Mouse (Mus musculus): ENCODE measurements at regions not wholly inside any gene's neighbourhood (a gene's known extent, or its start where the extent isn't known, plus 50 kb on each side); places are given as distances from the start of the nearest gene placed in this dataset.

DNA sequence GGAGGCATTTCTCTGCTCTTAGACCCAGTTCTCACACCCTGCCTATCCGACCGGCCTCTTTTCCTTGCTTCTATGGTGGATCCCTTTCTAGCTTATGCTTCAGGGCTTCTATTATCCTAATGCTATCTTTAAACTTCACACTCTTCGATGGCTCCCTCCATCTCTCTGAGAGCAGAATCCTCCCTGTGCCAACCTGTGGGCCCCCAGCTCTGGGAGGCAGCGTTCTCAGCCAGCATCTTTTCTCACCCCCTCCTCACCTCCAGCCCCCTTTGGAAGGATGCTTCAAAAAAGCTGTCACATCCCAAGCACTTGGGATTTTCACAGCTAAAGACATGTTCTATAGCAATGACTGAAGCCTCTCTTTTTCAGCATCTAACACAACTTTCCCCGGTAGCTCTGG lies 626.8 kb upstream of the 3110018I06Rik start:
- in situ Hi-C loops (cut with MboI, MseI) = no loop called here

DNA sequence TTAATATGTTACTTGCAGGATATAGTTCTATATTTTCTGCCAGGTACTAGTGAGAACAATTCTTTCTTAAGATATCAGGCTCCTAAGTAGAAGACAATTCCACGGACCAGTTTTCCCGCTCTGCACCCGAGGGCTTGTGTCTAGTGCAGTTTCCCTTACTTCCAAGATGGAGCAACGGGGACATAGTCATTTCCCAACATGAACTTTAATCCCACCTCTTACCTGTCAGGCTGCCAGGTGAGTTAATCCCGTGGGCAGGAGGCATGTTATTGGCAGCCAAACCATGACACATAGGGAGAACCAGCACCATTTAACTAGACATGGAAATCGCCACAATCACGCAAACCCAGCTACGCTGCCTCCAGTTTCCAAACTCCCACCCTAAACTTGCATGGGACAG lies 624.4 kb upstream of the 3110018I06Rik start:
- in situ Hi-C loops (cut with MboI, MseI) = no loop called here

DNA sequence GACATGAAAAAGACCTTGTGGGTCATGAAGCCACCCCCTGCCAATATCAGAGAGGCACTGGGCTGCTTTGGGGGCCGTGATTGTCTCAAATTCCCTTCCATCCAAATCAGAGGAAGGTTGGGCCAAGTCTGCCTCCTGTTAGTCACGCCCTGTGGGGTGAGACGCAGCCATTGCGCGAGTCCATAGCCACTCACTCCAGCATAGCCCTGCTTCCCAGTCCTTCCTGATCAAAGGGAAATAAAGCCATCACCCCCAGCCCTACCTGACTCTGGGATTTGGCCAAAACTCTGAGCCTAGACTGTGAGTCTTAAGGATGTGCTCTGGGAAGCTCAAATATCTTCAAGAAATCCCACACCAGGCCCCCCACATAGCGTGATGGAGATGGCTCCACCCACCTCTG lies 620.4 kb upstream of the 3110018I06Rik start:
- in situ Hi-C loops (cut with MboI, MseI) = no loop called here

DNA sequence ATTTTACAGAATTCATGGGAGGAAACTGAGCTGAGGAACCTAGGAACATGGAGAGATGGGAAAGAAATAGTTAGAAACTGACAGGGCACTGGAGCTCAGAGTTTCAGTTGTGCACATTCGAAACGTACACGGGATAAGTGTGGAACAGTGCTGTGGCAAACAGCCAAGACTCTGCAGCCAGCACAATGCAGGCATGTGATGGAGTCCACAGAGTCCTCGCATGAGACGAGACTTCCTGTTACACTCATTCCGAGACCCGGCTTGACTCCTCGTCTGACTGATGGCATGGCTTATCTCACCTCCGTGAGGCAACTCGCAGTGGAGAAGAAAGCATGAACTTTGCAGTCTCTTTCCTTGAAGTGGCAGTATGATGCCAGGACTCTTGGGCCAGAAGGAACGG lies 617.0 kb upstream of the 3110018I06Rik start:
- in situ Hi-C loops (cut with MboI, MseI) = no loop called here

DNA sequence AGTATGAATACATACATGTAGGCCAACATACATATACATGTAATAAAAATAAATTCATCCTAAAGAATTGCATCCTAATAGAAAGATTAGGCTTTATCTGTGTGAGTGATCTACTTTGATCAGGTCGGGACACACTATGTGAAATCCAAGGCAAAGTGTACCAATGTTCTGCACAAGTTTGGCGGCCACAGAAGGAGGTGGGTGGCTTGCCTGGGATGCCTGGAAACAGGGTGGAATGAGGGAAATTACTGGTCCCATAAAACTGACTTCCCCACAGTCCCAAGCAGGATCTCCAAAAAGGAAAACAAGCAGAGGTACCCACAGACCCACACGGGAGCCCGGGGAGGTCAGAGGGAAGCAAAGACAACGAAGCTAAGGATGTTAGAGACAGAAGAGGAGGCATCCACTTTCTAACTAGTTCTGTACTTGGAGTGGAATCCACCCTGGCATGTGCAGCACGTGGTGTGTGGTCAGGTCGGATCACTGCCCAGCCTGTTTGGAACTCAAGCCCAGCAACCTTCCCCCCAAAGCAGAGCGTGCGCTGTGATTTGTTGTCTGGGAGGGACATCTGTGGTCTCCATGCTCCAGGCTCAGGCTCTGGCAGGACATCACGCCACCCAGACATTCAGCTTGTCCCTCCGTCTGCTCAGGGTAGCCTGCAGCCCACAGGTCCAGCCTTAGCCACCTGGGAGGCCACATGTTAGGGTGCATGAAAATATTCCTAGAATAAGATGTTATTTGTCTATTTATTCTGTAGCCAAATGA lies 615.3 kb upstream of the 3110018I06Rik start:
- in situ Hi-C loops (cut with MboI, MseI) = no loop called here

DNA sequence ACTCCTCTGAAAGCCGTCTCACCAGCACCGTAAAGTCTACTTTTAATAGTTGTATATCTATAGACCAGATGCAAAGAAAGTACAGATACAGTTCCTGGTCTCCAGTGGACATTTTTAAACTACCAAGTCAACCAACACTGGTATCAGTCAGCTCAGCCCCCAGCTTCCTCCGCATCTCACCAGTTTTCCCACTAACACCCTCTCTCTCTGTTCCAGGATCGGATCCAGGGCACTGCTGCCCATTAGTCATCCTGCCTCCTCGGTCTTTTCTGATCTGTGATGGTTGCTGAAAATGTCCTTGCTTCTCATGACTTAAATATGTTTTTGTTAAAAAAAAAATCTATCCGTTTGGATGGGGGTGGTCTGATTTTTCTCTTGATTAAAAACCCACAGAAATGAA lies 598.1 kb upstream of the 3110018I06Rik start:
- in situ Hi-C loops (cut with MboI, MseI) = no loop called here

DNA sequence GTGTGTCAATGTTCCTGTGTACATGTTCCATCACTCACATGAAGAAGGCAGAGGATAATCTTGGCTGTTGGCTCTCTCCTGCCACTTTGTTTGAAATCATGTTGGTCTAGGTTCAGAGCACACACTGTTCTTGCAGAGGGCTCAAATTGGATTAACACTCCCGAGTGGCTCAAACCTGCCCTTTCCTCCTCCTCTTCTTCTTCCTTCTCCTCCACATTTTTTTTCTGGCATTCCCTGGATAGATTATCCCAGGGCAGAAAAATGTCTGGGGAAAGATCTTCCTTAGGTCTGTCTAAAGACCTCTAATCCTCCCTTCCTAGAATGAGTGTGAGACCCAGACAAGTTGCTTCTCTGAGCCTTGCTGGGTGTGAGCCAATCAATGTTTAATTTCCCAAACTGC lies 594.4 kb upstream of the 3110018I06Rik start:
- in situ Hi-C loops (cut with MboI, MseI) = no loop called here

DNA sequence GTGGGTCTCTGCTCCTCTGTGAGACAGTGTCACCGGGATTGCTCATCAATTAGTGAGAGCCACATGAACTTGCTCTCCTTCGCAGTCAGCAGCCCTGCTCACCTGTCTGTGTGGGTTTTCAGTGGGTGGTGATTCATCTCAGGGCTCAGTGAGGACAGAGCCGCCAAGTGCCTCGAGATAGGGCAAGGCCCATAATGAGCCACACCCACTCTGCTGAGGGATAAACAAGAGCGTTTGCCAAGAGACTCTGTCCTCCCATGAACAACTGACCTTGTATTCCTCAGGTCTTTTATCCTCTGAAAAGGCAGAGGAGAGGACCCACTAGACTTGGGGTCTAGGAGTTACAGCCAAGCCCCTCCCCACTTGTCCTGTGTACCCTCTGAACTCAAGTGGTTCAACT lies 584.2 kb upstream of the 3110018I06Rik start:
- in situ Hi-C loops (cut with MboI, MseI) = no loop called here

DNA sequence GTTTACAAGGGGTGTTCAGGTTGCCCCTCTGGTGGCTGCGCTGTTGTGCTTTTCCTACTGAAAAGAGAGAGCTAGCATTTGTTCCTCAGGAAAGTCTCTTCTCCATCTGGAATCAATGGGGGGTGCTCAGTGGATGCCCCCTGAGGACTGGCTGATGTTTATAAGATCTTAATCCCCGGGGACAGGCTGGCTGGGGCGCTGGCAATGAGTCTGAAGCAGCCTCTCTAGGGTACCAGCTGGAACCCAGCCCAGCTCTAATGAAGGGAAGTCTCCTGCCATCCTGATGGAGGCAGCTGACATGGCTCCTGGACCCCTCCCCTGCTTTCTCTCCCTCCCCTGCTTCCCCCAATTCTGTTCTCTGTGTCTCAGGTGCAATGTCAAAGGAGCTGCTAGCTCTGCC lies 575.6 kb upstream of the 3110018I06Rik start:
- in situ Hi-C loops (cut with MboI, MseI) = no loop called here

DNA sequence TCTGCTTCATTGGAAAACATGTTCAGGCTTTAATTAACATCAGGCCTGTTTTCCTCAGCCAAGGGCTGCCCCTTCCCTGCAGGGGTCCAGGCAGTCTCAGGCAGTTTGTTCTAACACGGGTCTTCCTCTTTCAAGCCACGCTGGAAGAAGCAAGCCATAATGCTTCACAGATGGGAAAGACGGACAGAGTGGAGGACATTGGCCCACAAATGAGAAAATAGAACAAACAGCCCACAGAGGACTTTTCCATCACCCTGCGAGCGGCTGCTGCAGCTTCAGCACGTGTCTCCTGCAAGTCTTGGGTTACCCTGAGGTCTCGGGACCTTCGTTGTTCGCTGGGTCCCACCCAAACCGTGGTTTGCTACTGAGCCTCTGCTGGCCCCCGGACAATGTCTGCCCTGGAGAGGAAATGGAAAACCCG lies 565.9 kb upstream of the 3110018I06Rik start:
- in situ Hi-C loops (cut with MboI, MseI) = no loop called here

DNA sequence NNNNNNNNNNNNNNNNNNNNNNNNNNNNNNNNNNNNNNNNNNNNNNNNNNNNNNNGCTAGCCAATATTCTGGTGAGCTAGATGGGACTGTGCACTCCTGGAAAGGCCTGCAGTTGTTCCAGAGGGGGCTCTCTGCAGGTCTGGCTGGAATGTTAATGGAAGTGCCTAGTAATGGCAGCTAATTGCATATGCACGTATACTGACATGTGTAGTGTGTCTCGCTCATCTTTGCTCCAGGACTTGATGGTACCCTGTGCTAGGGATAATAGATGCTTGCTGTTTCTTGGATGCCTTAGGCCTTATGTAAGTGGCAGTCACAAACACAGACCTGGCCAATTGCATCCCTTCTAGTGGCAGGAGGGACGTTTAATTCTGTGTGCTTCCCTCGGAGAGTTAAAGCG lies 560.0 kb upstream of the 3110018I06Rik start:
- in situ Hi-C loops (cut with MboI, MseI) = no loop called here

DNA sequence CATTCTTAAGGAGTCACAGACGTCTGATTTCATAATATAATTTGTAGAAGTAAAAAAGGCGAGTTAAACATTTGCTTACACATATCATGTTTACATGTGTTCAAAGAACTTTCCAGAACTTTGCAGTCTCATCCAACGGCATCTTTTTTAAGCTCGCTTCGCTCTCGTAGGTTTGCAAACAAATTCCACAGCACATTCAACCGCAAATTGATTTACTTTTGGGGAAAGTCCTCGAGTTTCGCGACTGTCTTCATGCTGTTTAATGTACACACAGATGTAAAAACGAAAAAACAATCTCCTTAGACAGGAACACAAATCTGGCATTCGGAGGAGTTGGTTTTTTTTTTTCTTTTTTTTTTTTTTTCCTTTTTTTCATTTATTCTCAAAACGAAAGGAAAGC lies 559.3 kb upstream of the 3110018I06Rik start:
- in situ Hi-C loops (cut with MboI, MseI) = no loop called here

DNA sequence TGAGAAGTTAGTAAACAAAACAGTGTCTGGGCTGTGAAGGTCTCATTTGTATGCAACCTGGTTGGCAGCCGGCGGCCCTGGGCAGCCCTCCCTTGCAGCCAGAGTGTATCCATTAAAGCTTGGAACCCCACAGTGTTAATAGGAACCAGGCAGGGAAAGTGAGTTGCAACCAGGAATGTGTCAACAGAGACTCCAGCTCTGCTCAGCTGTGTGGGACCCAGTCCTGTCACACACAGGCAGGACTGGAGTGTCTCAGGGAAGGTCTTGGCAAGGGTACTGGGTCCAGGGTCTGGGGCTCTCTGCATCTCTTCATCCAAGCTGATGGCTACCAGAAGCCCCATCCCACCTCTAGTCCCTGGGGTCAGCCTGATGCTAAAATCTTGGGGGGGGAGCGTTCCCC lies 556.8 kb upstream of the 3110018I06Rik start:
- in situ Hi-C loops (cut with MboI, MseI) = no loop called here

DNA sequence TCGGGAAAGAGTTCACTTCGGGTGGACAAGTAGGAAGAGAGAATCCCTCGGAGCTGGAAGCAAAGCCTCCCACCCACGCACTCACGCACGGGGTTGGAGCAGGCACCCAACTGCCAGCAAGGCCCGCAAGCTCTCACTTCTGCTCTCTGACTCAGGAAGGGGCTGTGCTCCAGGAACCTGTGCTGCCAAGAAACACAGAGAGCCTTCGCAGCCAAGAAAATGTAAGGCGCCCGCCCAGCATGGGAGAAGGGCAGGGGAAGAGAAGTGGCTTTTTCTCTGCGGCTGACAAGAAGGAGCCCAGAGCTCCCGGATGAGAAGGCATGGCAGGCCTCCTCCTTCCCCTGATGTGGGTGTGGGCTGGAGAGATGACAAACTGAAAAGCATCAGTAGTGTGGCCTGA lies 549.1 kb upstream of the 3110018I06Rik start:
- in situ Hi-C loops (cut with MboI, MseI) = no loop called here

DNA sequence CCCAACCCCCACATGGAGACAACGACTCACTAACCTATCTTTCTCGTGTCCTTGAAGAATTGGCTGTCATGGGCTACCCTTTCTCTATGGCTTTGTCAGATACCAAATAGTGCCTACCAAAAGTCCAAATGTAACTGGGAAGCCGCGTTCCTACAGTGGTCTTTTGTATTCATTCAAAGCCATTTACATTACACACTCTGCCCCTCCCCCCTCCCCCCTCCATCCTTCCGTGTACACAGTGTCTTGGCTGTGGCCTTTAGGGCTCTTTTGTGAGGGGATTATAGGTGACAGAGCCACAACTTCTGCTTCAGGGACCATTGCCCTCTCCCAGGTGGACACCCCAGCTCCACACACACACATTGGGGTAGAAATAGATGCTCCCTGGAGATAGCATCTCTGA lies 544.6 kb upstream of the 3110018I06Rik start:
- in situ Hi-C loops (cut with MboI, MseI) = no loop called here

DNA sequence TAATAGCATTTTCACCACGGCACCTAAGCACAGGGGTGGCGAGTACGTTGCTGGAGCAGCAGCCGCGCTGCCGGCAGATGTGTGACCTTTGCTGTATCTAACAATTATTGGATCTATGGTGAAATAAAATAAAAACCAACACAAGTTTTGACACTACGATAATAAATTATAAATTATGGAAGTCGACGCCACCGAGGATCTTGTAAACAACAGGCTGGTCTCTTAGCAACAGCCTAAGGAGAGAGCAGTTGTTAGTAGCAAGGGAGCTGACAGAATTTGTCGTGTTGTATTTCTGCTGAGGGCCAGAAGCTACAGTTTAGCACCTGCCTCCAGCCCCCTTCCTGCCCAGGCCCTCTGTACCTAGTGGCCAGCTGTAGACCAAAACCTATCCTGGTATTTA lies 535.8 kb upstream of the 3110018I06Rik start:
- in situ Hi-C loops (cut with MboI, MseI) = no loop called here

DNA sequence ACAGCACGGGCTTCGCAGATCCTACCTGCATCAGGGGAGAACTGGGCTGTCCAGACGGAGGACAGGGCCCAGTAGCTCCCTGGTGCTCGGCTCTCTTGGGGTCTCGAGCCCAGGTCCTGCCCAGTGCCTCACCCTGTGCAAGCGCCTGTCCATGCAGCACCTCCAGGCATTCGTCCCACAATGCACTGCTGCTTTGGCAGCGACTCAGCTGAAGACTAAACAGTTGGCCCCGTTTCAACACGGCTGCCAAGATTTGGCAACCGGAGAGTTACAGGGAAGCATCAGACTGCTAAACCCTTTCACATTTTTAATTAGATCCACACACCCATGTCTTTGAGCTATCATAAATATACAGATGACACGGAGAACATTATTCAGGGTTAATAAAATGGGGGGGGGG lies 532.7 kb upstream of the 3110018I06Rik start:
- in situ Hi-C loops (cut with MboI, MseI) = no loop called here

DNA sequence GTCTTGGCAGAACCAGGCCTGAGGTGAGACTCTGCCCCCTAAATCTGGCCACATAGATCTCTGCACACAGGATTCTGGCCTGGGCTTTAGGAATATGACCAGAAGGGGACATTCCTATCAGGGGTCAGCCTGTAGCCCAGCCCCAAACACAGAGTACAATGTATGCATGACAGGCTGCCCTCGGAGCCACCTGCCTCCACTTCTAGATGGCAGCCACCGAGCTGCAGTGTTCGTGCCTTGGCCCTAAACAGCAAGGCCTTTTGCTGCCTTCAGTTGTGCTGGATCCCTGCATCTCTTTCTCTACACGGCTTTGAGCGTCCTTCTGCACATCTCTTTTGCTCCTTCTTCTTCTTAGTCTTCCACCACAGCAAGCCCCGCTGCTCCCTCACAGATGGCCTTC lies 532.2 kb upstream of the 3110018I06Rik start:
- in situ Hi-C loops (cut with MboI, MseI) = no loop called here

DNA sequence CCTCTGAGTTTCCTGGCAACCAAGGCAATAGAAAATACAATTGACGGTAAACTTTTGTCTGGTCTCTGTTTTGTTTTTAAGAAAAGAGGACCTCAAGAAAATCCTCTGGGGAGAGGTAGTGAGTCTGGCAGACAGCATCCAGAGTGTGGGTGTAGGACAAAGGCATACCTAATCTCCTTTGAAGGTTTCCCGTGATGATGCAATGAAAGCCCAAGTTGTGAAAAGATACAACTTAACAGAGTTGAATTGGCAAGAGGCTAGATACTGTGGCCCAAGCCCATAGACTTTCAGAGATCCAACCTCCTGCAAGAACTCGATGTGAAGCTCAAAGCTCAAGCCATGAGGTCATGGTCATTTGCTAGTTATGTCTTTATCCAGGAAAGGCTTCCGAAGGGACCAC lies 526.4 kb upstream of the 3110018I06Rik start:
- in situ Hi-C loops (cut with MboI, MseI) = loop anchor here (5.0 to 10.0 kb wide), 2 partner anchors 85 to 1577 kb away; no protein-coding TSS in a partner anchor

DNA sequence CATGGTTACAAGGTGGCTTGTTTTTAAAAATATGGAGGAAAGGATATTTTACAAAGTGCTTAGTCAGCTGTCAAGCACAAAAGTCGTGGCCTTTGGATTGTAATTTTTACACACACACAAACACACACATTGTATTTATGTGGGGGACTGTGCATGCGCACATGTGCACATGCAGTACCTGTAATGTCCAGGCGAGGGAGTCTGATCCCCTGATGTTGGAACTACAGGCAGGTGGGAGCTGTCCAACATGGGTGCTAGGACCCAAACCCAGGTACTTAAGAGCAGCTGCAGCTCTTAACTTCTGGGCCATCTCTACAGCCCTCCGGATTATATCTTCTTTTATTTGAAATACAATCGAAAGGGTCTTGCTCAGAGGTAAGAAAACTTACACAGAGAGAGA lies 524.7 kb upstream of the 3110018I06Rik start:
- in situ Hi-C loops (cut with MboI, MseI) = loop anchor here (5.0 to 10.0 kb wide), 2 partner anchors 86 to 1579 kb away; no protein-coding TSS in a partner anchor

DNA sequence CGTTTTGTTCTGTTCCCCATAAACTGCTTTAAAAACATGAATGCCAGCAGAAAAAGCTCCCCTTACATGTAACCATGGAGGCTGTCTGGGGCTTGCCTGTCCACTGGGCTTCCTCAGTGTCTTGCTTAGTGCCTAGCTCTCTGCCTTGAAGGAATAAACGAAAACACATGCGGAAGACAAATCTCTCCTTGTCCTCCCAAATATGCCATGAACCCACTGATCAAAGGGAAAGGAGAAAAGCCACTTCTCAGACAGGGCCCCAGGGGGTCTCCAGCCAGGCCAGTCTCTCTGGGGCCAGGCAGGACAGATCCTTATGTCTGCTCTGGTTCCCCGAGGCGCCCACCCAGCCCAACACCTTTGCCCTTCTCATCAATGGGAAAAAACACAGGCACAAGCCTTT lies 518.6 kb upstream of the 3110018I06Rik start:
- in situ Hi-C loops (cut with MboI, MseI) = loop anchor here (10.0 kb wide), 1 partner anchor 1585 kb away; no protein-coding TSS in a partner anchor

DNA sequence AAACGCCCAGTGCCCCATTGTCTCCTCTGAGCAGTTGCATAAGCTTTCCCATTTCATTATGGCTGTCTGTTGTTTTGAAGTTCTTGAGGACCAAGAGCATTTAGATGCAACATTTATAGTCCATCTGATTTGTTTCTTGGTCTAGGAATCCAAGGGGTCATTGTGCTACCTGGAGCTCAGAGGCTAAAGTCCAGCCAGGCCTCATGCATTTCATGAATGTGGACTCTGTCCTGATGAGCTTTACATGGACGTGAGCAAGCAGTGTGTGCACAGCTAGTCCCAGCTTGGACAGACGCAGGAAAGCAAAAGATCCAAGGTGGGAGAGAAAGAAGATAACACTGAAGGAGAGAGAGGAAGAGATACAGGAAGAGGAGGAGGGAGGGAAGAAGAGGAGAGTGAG lies 496.0 kb upstream of the 3110018I06Rik start:
- in situ Hi-C loops (cut with MboI, MseI) = no loop called here

DNA sequence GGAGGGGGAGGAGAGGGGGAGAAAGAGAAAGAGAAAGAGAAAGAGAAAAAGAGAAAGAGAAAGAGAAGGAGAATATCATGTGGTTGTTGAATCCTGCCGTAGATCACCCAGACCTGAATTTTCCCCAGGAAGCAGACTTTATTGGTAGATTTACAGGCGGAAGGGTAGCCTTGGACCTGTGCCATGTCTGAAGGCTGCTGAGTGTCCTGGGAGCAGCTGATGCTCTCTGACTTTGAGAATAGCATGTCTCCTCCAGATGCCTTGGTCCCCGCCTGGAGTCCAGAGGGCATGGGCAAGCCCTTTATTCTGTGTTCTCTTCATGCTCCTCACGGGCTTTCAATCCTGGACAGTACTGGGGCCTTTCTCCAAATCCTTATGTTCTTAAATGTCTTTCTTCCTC lies 495.4 kb upstream of the 3110018I06Rik start:
- in situ Hi-C loops (cut with MboI, MseI) = no loop called here

Data from regulatory T cell (primary cell).